In the genomic region with DNA sequence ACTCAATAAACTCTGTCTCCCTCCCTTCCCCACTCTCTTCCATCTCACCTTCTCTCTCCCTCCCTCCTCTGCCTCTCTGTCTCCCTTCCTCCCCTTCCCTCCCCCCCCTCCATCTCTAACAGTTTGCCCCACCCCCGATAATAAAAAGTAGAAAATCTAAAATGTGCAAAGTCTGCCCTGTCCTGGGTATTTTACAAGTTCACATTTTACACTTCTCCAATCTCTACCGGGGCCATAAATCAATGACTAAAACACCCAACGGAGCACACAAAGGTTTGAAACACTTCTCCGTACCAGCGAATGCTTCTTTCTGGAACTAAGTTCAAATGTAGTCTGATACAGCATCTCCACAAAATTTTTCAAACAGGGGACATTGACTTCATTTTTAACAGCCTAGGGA, we compare ENCODE assay signal across 12 mouse cellular contexts.
"Had no signal": no experiment of that assay in that cellular context is flagged by ENCODE, and none has a peak within 500 bp of the region (broad histone marks: within the 10 kb centered on the region; RNA-seq: fewer than 3 reads in every experiment).

No protein-coding gene starts in this region.

- H3K27ac ChIP-seq: liver, embryonic 13.5 days; stomach, postnatal 0 days had no signal

- H3K9ac ChIP-seq: liver, embryonic 13.5 days had no signal

- DNase-seq: left cerebral cortex, postnatal 4 days; liver, embryonic 13.5 days; lung, adult 2 months; lung, postnatal 14 days; lung, postnatal 4 days; midbrain, embryonic 14.5 days; right cerebral cortex, adult 18-20 months; right cerebral cortex, postnatal 14 days; right cerebral cortex, postnatal 4 days; thymus, postnatal 25 days had no signal

- H3K4me3 ChIP-seq: liver, embryonic 13.5 days had no signal

- H3K27me3 ChIP-seq: liver, embryonic 13.5 days had no signal

- H3K4me2 ChIP-seq: liver, embryonic 13.5 days; midbrain, embryonic 11.5 days had no signal

- H3K9me3 ChIP-seq: liver, embryonic 13.5 days had no signal
